Mouse (Mus musculus) Muller cell, postnatal 12 days (primary cell): ENCODE measurements around the gene Sash3.
"Not testable (repeated sequence)": the region's sequence is repeated elsewhere in the genome, so short reads cannot be mapped to it uniquely, and the experiment has no call there.

Experiments used
- DNase-seq: peaks from one replicate; pipeline ENCODE4 v3.0.0-alpha.2; 2015; ENCODE audit errors: inconsistent ontology term

Gene Sash3

DNA sequence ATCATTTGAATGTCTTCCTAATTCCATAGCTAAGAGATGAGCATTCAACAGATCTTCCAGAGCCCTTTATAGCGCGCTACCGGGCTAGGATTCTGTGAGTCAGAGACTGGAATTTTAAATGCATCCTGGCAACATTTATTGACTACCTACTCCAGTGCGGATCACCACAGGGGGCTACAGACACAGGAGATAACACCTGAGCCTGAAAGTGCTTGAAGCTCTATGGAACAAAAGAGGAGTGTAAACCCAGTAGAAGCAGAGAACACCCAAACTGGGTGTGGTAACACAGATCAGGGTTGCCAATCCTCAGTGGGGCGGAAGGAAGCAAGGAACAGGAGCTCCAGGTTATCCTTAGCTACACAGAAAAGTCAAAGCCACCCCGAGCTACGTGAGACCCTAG is 56.2 kb downstream of the Sash3 start:
- no peak for DNase-seq

DNA sequence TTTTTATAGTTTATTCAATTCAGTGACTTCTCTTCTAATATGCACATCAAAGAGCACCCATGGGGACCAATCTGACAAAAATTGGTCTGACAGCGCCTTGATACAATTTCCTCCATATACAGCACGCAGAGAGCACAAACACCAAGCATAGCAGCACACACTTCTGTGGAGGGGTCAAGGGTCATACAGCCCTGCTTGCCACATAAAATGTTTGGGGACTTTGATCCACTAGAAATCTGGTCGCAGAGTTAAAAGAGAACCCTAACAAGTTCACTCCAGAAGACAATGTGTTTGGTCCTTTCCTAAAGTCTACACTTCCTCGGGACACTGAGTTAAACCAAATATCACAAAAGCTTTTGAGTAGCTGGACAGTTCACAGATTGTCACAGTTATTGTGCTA is 56.8 kb downstream of the Sash3 start:
- no peak for DNase-seq

DNA sequence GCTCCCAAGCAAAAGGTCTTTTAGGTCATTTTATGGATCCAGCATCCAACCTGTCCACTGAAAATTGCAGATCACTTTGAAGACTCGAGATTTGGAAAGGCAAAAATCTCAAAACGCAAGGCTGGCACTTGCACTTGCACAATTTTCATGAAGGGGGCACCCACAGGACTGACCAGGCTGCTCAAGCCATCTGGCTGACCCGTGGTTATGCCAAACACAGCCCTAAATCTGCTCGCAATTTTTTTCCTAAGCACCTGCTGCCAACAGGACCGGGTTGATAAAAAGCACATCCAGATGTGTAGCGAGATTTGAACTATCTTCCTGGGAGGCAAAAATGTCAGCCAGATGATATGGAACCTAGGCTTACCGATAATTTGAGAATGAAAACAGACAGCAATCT is 57.5 kb downstream of the Sash3 start:
- no peak for DNase-seq

DNA sequence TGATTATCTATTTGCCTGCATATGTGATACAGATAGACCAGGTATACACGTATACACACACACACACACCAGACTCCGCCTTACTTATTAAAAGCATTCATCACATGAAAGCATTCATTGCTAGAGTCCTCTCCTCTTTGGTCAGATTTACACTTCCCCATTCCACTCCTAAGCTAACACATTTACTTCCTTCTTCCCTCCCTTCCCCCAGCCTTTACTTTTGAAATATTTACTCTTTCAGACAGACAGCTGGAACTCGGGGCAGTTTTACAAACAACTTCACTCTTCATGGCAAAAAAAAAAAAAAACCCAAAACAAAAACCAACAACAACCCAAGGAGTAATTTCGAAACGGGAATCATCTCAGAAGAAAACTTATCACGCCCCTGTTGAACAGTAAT is 58.2 kb downstream of the Sash3 start:
- no peak for DNase-seq

DNA sequence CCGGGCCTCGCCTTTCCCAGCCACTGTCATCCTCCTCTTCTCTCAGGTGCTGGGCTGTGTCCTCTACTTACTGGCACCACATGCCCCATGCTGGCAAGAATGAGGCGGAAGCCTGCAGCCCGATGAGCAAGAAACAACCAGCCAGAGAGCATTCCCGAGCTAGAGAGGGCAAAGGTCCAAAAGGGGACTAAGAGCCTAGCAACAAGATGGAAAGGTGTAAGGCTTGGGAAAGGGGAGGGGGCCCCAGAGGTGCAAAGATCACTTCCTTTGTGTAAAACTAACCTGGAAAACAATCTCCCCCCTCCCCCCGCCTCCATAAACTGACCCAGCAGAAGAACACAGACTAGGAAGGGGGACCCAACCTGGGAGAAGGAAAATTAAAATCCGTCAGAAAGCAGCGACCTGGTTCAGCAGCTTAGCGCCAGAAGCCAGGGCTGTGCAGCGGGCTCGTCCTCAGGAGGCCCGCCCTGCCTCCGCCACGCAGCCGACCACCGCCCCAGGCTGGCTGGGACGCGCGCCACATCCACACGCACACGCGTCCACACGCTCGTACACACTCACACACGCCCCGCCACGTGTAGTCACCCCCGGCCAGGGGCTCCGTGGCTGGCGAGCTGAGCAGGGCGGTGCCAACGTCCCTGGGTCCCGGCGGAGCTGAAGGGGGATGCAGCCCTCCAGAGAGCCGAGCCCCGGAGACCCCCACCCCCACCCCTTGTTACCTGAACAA is 61.7 kb downstream of the Sash3 start:
- peak; percentile 7 for DNase-seq

DNA sequence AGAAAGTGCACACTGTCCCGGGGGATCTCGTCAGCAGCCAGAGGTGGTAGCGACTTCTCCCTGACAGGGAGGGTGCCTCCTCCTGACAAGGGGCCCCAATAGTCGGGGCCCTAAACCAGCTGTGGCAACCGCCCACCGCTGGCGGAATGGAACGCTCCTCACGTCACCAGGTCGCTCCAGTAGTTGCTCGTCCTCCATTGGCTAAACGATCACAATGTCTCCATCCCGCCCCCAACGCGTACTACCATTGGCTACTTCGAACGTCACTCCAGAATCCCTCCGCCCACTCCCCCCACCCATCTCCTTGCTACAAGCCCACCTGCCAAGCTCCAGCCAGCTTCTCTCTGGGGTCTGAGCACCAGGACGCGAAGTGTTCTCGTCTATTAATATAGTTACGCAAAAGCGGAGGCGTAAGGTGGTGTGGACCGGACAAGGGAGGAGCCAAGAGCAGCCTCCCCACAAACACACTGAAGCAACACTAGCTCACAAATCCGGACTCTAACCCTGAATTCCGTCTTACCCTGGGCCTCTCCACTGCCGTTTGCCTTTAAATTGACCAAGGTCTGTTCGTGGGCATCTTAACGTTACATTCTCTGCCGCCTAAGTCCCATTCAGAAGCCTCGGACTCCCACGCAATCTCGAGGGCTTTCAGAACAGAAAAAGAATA is 62.4 kb downstream of the Sash3 start, which contains the start of gene Zdhhc9:
Zdhhc9 (minus strand) TSS at position 360 of the 667 bp plus-strand sequence.
- DNase-seq, result peak; percentile 84

DNA sequence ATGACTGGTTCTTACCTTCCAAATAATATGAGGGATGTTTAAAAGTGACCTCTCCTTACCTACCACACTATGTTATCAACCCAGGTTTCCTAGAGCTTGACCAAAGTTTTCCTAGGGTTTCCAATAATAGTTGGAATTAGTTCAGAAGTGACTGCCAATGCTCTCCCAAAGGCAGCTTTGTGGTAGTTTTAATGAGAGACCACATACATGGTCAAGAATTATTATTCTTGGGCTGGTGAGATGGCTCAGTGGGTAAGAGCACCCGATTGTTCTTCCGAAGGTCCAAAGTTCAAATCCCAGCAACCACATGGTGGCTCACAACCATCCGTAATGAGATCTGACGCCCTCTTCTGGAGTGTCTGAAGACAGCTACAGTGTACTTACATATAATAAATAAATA is 63.5 kb downstream of the Sash3 start:
- DNase-seq, result not testable (repeated sequence)
